Mouse (Mus musculus) cerebellum, adult 8-10 months (tissue): ENCODE measurements around the gene Sirpa.

Experiments
- DNase-seq: peaks from one replicate; pipeline ENCODE4 v3.0.0; 2022

Sirpa gene

DNA sequence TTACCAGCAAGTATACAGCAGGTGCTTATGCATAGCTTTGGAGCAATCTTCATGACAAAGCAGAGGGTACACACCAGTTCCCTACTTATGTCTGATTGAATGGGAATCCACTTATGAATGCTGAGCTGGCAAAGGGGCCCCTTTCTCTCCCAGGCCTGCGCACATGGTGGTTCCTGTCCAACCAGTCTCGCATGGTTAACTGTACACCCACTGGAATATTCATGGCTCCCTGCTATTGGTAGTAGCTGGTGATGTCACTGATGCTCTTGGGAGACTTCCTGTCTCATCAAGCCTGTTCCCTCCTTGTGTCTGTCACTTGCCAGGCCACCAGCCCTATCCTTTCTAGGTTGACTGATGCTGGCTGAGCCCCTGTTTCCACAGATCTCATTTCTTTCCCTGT is 14.3 kb downstream of the Sirpa start:
- DNase-seq: no peak

- DNase-seq: no peak
Observed at GRCm38 (mm10) chr2:129613971-129614370, 21.3 kb downstream of the Sirpa start.

DNA sequence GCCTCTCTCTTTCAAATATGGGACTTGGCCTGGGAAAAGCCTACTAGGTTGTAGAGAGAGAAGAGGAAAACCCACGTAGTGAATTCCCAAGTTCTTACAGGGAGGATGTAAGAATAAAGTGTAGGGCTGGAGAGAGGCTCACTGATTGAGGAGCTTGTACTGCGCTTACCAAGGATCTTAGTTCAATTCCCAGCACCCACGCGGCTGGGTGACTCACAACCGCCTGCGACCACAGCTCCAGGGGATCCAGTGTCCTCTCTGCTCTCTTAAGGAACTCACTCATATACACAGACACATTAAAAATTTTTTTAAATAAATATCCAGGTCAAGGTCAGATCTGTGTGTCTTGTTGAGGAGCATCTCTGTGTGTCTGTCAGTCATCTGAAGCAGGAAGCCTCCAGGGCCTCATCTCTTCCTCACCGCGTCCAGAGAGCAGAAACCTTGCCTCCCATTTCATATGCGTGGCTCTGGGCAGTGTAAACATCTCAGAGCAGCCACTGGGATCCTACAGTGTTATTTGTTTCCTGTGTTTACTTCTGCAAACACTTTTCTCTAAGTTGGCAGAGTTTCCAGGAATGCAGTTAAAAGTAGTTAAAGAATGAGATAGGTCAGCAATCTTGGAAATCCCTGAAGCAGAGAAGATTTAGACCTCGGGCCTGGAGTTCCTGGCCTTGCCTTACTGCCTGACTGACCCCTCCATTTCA is 22.0 kb downstream of the Sirpa start:
- DNase-seq: no peak

DNA sequence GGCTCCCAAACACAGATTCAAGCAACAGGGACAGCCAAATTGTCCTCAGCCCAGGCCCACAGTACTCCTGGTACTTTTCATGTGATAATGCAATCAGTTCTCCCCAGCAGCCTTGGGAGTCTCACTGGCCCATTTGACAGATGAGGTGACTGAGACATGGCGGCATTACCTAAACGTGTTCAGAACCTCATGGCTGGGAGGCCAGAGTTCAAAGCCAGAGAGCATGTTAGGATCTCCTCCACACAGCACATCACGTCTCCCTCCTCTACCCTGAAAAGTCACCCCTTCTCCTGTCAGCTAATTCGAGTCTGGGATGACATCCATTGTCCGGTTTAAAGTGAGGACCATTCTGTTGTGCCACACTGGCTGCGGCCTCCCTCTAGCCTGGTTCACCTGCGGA is 27.5 kb downstream of the Sirpa start:
- no peak for DNase-seq

DNA sequence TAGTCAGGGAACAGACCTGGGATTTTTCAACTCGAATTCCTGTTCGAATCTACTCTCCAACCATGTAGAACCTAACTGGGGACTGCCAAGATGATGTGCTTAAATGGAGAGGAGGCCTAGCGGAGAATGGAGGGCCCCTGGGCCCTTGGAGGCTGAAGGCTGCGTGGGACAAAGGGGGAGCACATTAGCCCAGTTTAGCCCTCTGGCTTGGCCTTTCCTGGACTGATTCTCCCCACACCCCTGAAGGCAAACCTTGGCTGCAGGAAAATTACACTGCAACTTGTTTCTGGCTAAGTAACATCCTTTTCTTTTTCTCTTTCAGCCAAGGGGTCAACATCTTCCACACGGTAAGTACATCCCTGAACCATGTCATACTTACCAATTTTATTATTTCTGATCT is 28.2 kb downstream of the Sirpa start:
- no peak for DNase-seq

- DNase-seq: peak; percentile 56
Observed at GRCm38 (mm10) chr2:129621654-129622490, 29.2 kb downstream of the Sirpa start.

- no peak for DNase-seq
Observed at GRCm38 (mm10) chr2:129622918-129623317, 30.3 kb downstream of the Sirpa start.

DNA sequence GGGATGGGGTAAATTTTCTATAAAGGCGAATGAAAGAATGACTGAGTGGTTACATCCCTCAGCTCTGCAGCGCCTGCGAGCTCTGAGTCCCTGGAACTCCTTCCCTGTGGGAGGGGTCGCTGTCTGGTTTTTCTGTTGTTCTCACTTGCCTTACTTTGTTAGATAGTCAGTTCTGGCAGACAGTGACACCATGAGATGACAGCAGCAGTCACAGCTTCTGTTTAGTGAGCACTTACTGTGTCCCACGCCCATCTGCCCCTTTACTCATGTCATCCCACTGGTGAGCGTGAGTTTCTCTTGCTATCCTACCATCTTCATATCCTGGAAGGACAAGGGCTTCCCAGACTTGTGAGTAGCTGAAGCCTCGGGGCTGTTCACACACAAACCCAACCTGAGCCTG is 31.1 kb downstream of the Sirpa start:
- DNase-seq: peak; percentile 9

DNA sequence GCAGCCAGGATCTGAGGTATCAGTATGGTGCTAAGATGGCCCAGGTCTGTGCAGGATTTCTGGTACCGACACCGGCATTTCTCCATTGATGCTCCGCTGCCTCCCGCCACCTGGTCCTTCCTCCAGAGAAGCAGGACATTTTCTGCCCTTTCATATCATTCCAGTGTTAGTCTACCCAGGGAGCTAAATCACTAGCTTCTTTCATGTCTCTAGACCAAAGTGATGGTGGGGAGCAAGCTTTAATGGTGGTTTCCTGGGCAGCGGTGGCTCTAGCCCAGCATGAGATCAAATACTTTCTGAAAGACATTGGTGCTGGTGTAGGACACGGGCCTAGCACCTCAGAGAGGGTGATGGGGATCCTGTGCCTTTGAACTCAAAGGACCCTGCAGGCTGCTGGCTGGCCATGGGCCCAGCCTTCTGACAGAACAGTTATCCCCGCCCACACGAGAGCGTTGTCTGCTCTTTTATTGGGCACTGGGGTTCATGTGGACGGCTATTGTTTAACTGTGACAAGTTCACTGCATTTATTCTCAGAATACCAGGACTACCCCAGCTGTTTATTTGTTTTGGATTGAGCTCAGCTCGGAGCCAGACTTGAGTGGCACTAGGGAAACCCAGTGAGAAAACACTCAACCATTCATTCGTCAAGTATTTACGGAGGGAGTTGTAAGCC is 31.7 kb downstream of the Sirpa start:
- peak; percentile 10 for DNase-seq

DNA sequence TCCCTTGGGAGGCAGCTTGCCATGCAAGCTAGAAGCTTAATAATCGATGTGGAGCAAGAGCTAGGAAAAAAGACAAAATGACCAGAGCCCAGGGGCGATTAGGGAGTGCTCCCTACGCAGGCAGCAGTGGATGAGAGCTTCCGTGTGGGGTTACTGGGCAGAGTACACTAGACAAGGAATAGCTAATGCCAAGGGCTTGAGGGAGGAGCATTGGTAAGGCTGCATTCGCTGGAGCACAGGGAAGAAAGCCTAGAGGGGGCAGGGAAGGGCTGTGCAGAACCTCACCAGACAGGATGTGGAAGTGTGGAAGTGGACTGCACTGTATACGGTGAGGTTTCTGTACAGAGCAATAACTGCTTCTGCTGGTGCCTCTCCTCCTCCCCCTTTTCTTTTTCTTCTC is 32.3 kb downstream of the Sirpa start:
- peak; percentile 9 for DNase-seq

DNA sequence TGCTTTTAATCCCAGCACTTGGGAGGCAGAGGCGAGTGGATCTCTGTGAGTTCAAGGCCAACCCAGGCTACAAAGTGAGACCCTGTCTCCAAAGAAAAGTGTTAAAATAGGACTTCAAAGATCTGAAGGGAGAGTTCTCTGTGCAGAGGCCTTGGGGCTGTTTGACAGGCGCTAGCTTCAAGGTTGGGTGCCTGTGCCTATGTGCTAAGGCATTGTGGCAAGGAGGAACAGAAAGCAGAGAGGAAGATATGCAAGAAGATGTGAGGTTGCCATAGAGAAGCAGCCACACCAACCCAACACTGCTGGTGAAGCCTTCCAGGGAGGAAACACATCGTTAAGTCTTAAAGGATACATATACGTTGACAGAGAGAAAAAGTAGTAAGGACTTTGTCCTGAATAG is 33.2 kb downstream of the Sirpa start:
- no peak for DNase-seq

GRCm38 (mm10) chr2:129626621-129627061 is 34.0 kb downstream of the Sirpa start:
- DNase-seq: peak; percentile 56

GRCm38 (mm10) chr2:129627133-129627532 is 34.5 kb downstream of the Sirpa start:
- no peak for DNase-seq

- no peak for DNase-seq
Observed at GRCm38 (mm10) chr2:129627811-129628210, 35.2 kb downstream of the Sirpa start.

- DNase-seq: no peak
Observed at GRCm38 (mm10) chr2:129628456-129629185, 36.0 kb downstream of the Sirpa start.

- DNase-seq: no peak
Observed at GRCm38 (mm10) chr2:129629786-129630531, 37.3 kb downstream of the Sirpa start.

DNA sequence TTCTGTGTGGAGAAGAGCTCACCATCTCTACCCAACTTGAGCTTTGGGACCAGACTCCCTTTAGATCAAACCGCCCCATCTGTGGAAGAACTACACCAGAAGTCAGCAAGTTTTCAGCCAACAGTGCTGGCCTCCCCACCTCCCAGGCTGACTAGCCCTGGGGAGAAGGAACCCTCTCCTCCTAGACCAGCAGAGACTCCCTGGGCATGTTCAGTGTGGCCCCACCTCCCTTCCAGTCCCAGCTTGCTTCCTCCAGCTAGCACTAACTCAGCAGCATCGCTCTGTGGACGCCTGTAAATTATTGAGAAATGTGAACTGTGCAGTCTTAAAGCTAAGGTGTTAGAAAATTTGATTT is 37.9 kb downstream of the Sirpa start:
- DNase-seq: no peak

DNA sequence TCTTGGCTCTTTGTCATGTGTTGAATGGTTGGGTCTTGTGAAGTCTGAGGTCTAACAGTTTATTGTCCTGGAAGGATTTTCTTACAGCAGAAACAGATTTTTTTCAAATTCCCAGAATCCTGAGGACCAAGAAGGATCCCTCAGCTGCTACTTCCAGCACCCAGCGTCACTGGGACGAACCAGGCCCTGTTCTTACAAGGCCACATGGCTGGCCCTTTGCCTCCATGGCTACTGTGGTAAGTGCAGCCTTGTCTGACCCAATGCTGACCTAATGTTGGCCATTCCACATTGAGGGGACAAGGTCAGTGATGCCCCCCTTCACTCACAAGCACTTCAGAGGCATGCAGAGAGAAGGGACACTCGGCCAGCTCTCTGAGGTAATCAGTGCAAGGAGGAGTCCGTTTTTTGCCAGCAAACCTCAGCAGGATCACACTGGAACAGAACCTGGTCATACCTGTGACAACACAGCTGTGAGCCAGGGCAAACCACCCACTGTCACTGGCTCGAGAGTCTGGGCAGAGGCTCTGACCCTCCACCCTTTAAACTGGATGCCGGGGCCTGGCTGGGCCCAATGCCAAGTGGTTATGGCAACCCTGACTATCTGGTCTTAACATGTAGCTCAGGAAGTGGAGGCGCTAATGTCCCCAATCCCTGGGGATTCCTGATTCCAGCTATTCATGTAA is 38.5 kb downstream of the Sirpa start:
- DNase-seq: no peak

GRCm38 (mm10) chr2:129632324-129632723 is 39.7 kb downstream of the Sirpa start:
- no peak for DNase-seq

GRCm38 (mm10) chr2:129633077-129633732 is 40.6 kb downstream of the Sirpa start:
- no peak for DNase-seq

DNA sequence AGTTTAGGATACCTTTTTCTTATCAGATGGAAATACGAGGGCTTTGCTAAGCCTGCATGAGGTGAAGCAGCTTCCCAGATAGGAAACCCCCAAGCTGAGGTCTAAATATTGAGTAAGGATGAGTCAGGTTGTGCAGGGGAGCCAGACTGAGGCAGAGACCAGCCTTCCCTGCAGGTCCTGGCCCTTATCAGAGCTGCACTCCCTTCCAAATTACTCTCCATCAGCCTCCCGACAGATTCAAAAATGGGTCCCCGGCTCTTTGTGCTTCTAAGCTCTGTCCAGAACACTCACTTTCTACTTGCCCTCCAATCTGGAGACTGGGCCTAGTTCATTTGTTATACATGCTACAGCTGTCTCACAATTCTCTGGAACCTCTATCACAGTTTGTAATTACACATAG is 41.3 kb downstream of the Sirpa start:
- no peak for DNase-seq
